Mouse (Mus musculus) CH12.LX (cell line): Measurements from ENCODE around the gene Mmp24. TPM values are rescaled to one million over a fixed set of nuclear protein-coding genes. Genes with fewer than 3 reads are reported as not detected.

Source experiments
- DNase-seq: peaks from one replicate; pipeline ENCODE4 v3.0.0-alpha.2; 2013; ENCODE audit errors: extremely low read depth
- H3K27ac ChIP-seq: 2 replicates; pipeline ENCODE4 v1.5.1; 2012; ENCODE audit warnings: low read depth, mild to moderate bottlenecking, control low read depth, moderate library complexity; ENCODE audit not compliant: insufficient read depth
- H3K27me3 ChIP-seq: replicated peaks from 2 replicates; pipeline ENCODE3; 2012; ENCODE audit warnings: inconsistent platforms
- H3K36me3 ChIP-seq, 2 experiments: replicated peaks in 1 of 2; 2 replicates each; pipeline versions ENCODE3 to v1.6.1; 2012; ENCODE audit warnings: inconsistent platforms in 1 of 2, low read length in 1 of 2, mild to moderate bottlenecking in 1 of 2, mixed read lengths in 1 of 2, moderate library complexity in 1 of 2; ENCODE audit not compliant: control insufficient read depth in 1 of 2, insufficient read depth in 1 of 2
- H3K4me1 ChIP-seq, 2 experiments: 2 replicates each; pipeline ENCODE4 v1.6.1; 2012; ENCODE audit warnings: inconsistent platforms in 1 of 2, moderate library complexity in 1 of 2; ENCODE audit not compliant: insufficient read depth in 2 of 2, control insufficient read depth in 1 of 2
- H3K4me2 ChIP-seq: 2 replicates; pipeline ENCODE4 v1.6.1; 2012; ENCODE audit warnings: low read depth, mild to moderate bottlenecking, control low read depth; ENCODE audit not compliant: poor library complexity, insufficient read depth, severe bottlenecking
- H3K4me3 ChIP-seq, 3 experiments: fragments of 150-350 bp in 1 of 3; sonication (generic) in 1 of 3; replicated peaks in 1 of 3; 2 replicates each; pipeline versions ENCODE3 to v1.5.1; 2011 to 2012; ENCODE audit warnings: low read depth in 2 of 3, low read length in 2 of 3, mild to moderate bottlenecking in 2 of 3, moderate library complexity in 2 of 3, control low read depth in 1 of 3, improper control_type of control experiment in 1 of 3, inconsistent platforms in 1 of 3, mixed read lengths in 1 of 3; ENCODE audit not compliant: poor library complexity in 1 of 3
- H3K79me2 ChIP-seq: replicated peaks from 2 replicates; pipeline ENCODE4 v1.6.1; 2012; ENCODE audit warnings: mild to moderate bottlenecking, moderate library complexity; ENCODE audit not compliant: control insufficient read depth, poor library complexity, insufficient read depth, severe bottlenecking; ENCODE audit errors: extremely low read depth
- H3K9ac ChIP-seq: 2 replicates; pipeline ENCODE4 v1.6.1; 2012; ENCODE audit warnings: low read depth, mild to moderate bottlenecking, control low read depth, moderate library complexity; ENCODE audit not compliant: insufficient read depth
- H3K9me3 ChIP-seq: replicated peaks from 2 replicates; pipeline ENCODE3; 2012; ENCODE audit warnings: low read length, inconsistent platforms, mixed read lengths
- CTCF ChIP-seq, 2 experiments: IDR thresholded peaks in 1 of 2; conservative IDR thresholded peaks in 1 of 2; 2 replicates each; pipeline ENCODE4 v1.5.1; 2011 to 2012; ENCODE audit warnings: low read depth in 2 of 2, low read length in 2 of 2, improper control_type of control experiment in 1 of 2, inconsistent platforms in 1 of 2, mild to moderate bottlenecking in 1 of 2, moderate library complexity in 1 of 2
- E2F4 ChIP-seq: IDR thresholded peaks from 2 replicates; pipeline ENCODE4 v1.6.1; 2011; ENCODE audit warnings: low read depth, low read length, improper control_type of control experiment; ENCODE audit not compliant: insufficient replicate concordance
- ELF1 ChIP-seq: IDR thresholded peaks from 2 replicates; pipeline ENCODE4 v1.6.1; 2014; ENCODE audit warnings: low read depth, mild to moderate bottlenecking, inconsistent platforms, low read length, improper control_type of control experiment
- EP300 ChIP-seq: IDR thresholded peaks from 2 replicates; pipeline ENCODE4 v1.6.1; 2011; ENCODE audit warnings: low read length, improper control_type of control experiment
- HCFC1 ChIP-seq: IDR thresholded peaks from 2 replicates; pipeline ENCODE4 v1.6.1; 2012; ENCODE audit warnings: low read depth, mild to moderate bottlenecking, inconsistent platforms, low read length, improper control_type of control experiment
- IRF4 ChIP-seq: IDR thresholded peaks from 2 replicates; pipeline ENCODE4 v1.6.1; 2014; ENCODE audit warnings: low read depth, mild to moderate bottlenecking, inconsistent platforms, low read length, improper control_type of control experiment
- MEF2A ChIP-seq: IDR thresholded peaks from 2 replicates; pipeline ENCODE4 v1.6.1; 2014; ENCODE audit warnings: low read depth, mild to moderate bottlenecking, inconsistent platforms, low read length, improper control_type of control experiment, borderline replicate concordance
- MXI1 ChIP-seq: IDR thresholded peaks from 2 replicates; pipeline ENCODE4 v1.6.1; 2011; ENCODE audit warnings: mild to moderate bottlenecking, low read depth, low read length, improper control_type of control experiment
- MYC ChIP-seq: IDR thresholded peaks from 2 replicates; pipeline ENCODE4 v1.6.1; 2011; ENCODE audit warnings: low read depth, mild to moderate bottlenecking, improper control_type of control experiment, low read length
- NRF1 ChIP-seq: IDR thresholded peaks from 2 replicates; pipeline ENCODE4 v1.6.1; 2014; ENCODE audit warnings: low read depth, mild to moderate bottlenecking, inconsistent platforms, low read length, improper control_type of control experiment, moderate library complexity
- POLR2A ChIP-seq: IDR thresholded peaks from 2 replicates; pipeline ENCODE4 v1.6.1; 2011; ENCODE audit warnings: low read depth, mild to moderate bottlenecking, improper control_type of control experiment, low read length
- RAD21 ChIP-seq: IDR thresholded peaks from 2 replicates; pipeline ENCODE4 v1.6.1; 2011; ENCODE audit warnings: low read depth, mild to moderate bottlenecking, low read length, improper control_type of control experiment, moderate library complexity
- RCOR1 ChIP-seq: conservative IDR thresholded peaks from 2 replicates; pipeline ENCODE4 v1.6.1; 2012; ENCODE audit warnings: low read depth, mild to moderate bottlenecking, inconsistent platforms, low read length, improper control_type of control experiment
- SMC3 ChIP-seq: IDR thresholded peaks from 2 replicates; pipeline ENCODE4 v1.6.1; 2011; ENCODE audit warnings: low read depth, low read length, improper control_type of control experiment
- USF1 ChIP-seq: IDR thresholded peaks from 2 replicates; pipeline ENCODE4 v1.6.1; 2014; ENCODE audit warnings: low read depth, mild to moderate bottlenecking, inconsistent platforms, low read length, improper control_type of control experiment
- USF2 ChIP-seq: conservative IDR thresholded peaks from 2 replicates; pipeline ENCODE4 v1.6.1; 2011; ENCODE audit warnings: low read depth, low read length, improper control_type of control experiment
- ZMIZ1 ChIP-seq: IDR thresholded peaks from 2 replicates; pipeline ENCODE4 v1.6.1; 2012; ENCODE audit warnings: low read depth, mild to moderate bottlenecking, inconsistent platforms, low read length, improper control_type of control experiment
- dilution Hi-C: fragments of 300-500 bp; cut with MboI; formaldehyde crosslinking; loops from 2 replicates; pipeline ENCODE4 v1.14.3; 2020; ENCODE audit warnings: low sequenced_read_pairs; ENCODE audit not compliant: extremely low pct_unique_long_range_greater_than_20kb, extremely low pct_ligation_motif_present
- in situ Hi-C: fragments of 300-500 bp; cut with MboI; formaldehyde crosslinking; loops from 3 replicates; pipeline ENCODE4 v1.14.3; 2019; ENCODE audit warnings: low sequenced_read_pairs, low pct_ligation_motif_present, low pct_unique_long_range_greater_than_20kb, mixed read lengths
- polyA plus RNA-seq: library from polyadenylated mRNA; unstranded; fragments of >175 nt; gene quantifications from 2 replicates; pipeline ENCODE4 v1.2.1, GENCODE M21; 2012; ENCODE audit warnings: low read depth; ENCODE audit not compliant: insufficient read length
- total RNA-seq, 2 experiments: library from RNA; depleted of rRNA; stranded (reverse); fragments of 300-350 nt in 1 of 2; fragments of >200 nt in 1 of 2; gene quantifications; 2 replicates each; pipeline ENCODE4 v1.2.3; 2012 to 2014

Gene Mmp24
- total and polyA plus RNA-seq, 3 experiments = 0.42 TPM; not detected in 2

DNA sequence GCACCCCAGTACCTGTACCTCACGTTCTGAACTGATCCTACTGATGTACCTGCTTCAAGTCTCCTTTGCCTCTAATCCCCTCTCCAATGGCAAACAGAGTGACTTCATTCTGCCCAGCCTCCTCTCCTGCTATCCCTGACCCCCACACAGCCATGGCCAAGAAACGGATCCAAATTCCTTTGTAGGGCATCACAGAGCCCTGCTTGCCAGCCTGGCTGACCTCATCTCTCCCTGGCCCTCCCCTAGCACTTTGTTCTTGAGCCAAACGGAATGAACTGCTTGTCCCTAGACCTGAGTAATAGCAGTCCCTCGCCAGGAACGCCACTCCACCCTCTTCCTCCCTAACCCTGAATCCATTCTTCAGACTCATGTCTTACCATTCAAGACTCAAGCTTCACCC lies 31.4 kb downstream of the Mmp24 start:
- Histone ChIP-seq H3K9ac (no peak overlapping the region), H3K27ac (no peak overlapping the region), H3K36me3 (no peaks in the 10 kb centered on the region), H3K27me3 (peaks cover 46% of the 10 kb centered on the region), H3K4me2 (no peak overlapping the region), H3K4me1 (peaks cover 0 to under 1% of the 10 kb centered on the region in 2 experiments; a peak in 1 of 4 replicates), H3K9me3 (no peaks in the 10 kb centered on the region), H3K4me3 (no peak overlapping the region), H3K79me2 (no peaks in the 10 kb centered on the region)
- dilution Hi-C loops (no loop called here), in situ Hi-C loops (no loop called here)
- no peak for TF ChIP-seq EP300
- DNase-seq = no peak

GRCm38 (mm10) chr2:155807408-155807807 lies 32.3 kb downstream of the Mmp24 start:
- H3K4me2 ChIP-seq = no peak overlapping the region
- H3K79me2 ChIP-seq = no peaks in the 10 kb centered on the region
- H3K36me3 ChIP-seq = no peaks in the 10 kb centered on the region
- no peak overlapping the region for H3K9ac ChIP-seq
- H3K27ac ChIP-seq = no peak overlapping the region
- peaks cover 41% of the 10 kb centered on the region for H3K27me3 ChIP-seq
- dilution Hi-C loops = no loop called here
- in situ Hi-C loops = no loop called here
- no peak overlapping the region for H3K4me3 ChIP-seq
- TF ChIP-seq SMC3 (no peak), EP300 (no peak), RCOR1 (no peak), IRF4 (no peak), E2F4 (no peak), NRF1 (no peak), CTCF (conservative IDR thresholded peaks at IDR 0.05 in 1 of 2, IDR thresholded peaks at IDR 0.05 in 1 of 2; ENCODE audit: low read depth in 2 of 2, low read length in 2 of 2) (no peak), USF2 (no peak), POLR2A (no peak), HCFC1 (no peak), MYC (no peak), RAD21 (no peak), MEF2A (no peak), MXI1 (no peak)
- DNase-seq = no peak
- peaks cover 0 to 9% of the 10 kb centered on the region in 2 experiments; a peak in 2 of 4 replicates for H3K4me1 ChIP-seq
- no peaks in the 10 kb centered on the region for H3K9me3 ChIP-seq

- no peak for TF ChIP-seq IRF4
- no peak for TF ChIP-seq ELF1
- TF ChIP-seq ZMIZ1 = no peak
- no peak for TF ChIP-seq POLR2A
- no peak for TF ChIP-seq USF1
- TF ChIP-seq HCFC1 = no peak
- no peaks in the 10 kb centered on the region for H3K36me3 ChIP-seq
- no peak overlapping the region for H3K27ac ChIP-seq
- H3K79me2 ChIP-seq = no peaks in the 10 kb centered on the region
- no peaks in the 10 kb centered on the region for H3K9me3 ChIP-seq
- peaks cover 32% of the 10 kb centered on the region for H3K27me3 ChIP-seq
- H3K9ac ChIP-seq = no peak overlapping the region
- peaks cover 0 to 9% of the 10 kb centered on the region in 2 experiments; a peak in 2 of 4 replicates for H3K4me1 ChIP-seq
- dilution Hi-C loops = no loop called here
- H3K4me2 ChIP-seq = no peak overlapping the region
- no peak overlapping the region for H3K4me3 ChIP-seq
- DNase-seq = no peak
- in situ Hi-C loops = no loop called here
These were observed 34.5 kb downstream of the Mmp24 start for GRCm38 (mm10) chr2:155809620-155810019.
